Mouse (Mus musculus) adipose tissue, adult 10 weeks (tissue): ENCODE measurements around the gene Cbx4. TPM values are rescaled to one million over a fixed set of nuclear protein-coding genes. Genes with fewer than 3 reads are reported as not detected.

ENCODE experiments used
- polyA plus RNA-seq: library from polyadenylated mRNA; stranded (reverse); fragments of 350-450 nt; fragmentation: Illumina TruSeq; extraction: RNeasy Lipid Tissue Mini Kit (QIAGEN cat#74804); gene quantifications from one replicate; pipeline ENCODE4 v1.2.3, GENCODE M21; 2014; ENCODE audit warnings: low read depth, low replicate concordance

The Cbx4 gene
- polyA plus RNA-seq: 15.9 TPM

GRCm38 (mm10) chr11:119086144-119086971 is at the start of gene Cbx4:
Gene Cbx4, minus strand, starts transcription at chr11:119086221.

GRCm38 (mm10) chr11:119040600-119041324 is 45.3 kb downstream of the Cbx4 start, which contains the start of gene Cbx8:
Gene Cbx8, minus strand, starts transcription at chr11:119040969.

Other genes starting within 250 kb of the Cbx4 start
- gene Rbfox3, start 174.6 kb downstream of the Cbx4 start, polyA plus RNA-seq: 10.0 TPM
- gene Enpp7, start 98.0 kb downstream of the Cbx4 start, polyA plus RNA-seq: not detected
- 2.7 TPM for gene Cbx2, start 63.3 kb downstream of the Cbx4 start, polyA plus RNA-seq
- 6.0 TPM for gene Cbx8, start 45.3 kb downstream of the Cbx4 start, polyA plus RNA-seq
- 11.0 TPM for gene Tbc1d16, start 142.3 kb upstream of the Cbx4 start, polyA plus RNA-seq
- gene Ccdc40, start 142.4 kb upstream of the Cbx4 start, polyA plus RNA-seq: 7.2 TPM
- 98.1 TPM for gene Gaa, start 181.7 kb upstream of the Cbx4 start, polyA plus RNA-seq
- 79.4 TPM for gene Eif4a3, start 213.9 kb upstream of the Cbx4 start, polyA plus RNA-seq
- gene Card14, start 221.5 kb upstream of the Cbx4 start, polyA plus RNA-seq: 2.5 TPM